Mouse (Mus musculus) brain, embryonic 14.5 days (tissue): ENCODE measurements around the gene 9130023H24Rik. TPM values are rescaled to one million over a fixed set of nuclear protein-coding genes. Genes with fewer than 3 reads are reported as not detected.

Experiments used
- DNase-seq: peaks from one replicate; pipeline ENCODE4 v3.0.0-alpha.2; 2011; ENCODE audit warnings: low read depth
- CTCF ChIP-seq: fragments of 200-500 bp; IDR thresholded peaks from 2 replicates; pipeline ENCODE4 v1.5.1; 2012; ENCODE audit warnings: inconsistent platforms, mild to moderate bottlenecking, moderate library complexity, borderline replicate concordance; ENCODE audit not compliant: insufficient read depth, insufficient read length; ENCODE audit errors: extremely low read depth
- POLR2A ChIP-seq: fragments of 200-500 bp; IDR thresholded peaks from 2 replicates; pipeline ENCODE4 v1.6.1; 2012; ENCODE audit warnings: mild to moderate bottlenecking, inconsistent platforms, borderline replicate concordance; ENCODE audit not compliant: poor library complexity, insufficient read depth, insufficient read length, severe bottlenecking; ENCODE audit errors: extremely low read depth
- polyA plus RNA-seq: library from polyadenylated mRNA; depleted of rRNA; stranded (reverse); fragments of >200 nt; gene quantifications from 2 replicates; pipeline ENCODE4 v1.2.3, GENCODE M21; 2012

Gene 9130023H24Rik
- polyA plus RNA-seq, 1 experiment = 4.4 TPM

DNA sequence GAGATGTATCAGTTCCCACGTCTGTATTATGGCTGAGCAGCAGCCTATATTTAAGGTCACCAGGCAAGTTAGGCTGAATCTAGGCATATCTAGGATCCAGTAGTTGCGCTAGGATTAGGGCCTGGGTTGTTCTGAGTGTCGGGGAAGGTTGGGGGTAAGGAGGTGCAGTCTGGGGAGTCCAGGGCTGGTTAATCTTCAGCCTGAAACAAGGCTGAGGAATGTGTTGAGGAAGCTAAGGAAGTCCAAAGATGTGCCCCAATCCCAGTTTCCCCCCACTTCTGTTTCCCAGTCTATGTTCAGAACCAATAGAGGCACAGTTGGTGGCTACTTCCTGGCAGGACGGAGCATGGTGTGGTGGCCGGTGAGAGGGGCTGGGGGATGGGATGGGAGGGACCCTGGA, 28.2 kb upstream of the 9130023H24Rik start:
- no peak for TF ChIP-seq CTCF
- TF ChIP-seq POLR2A = no peak
- no peak for DNase-seq

DNA sequence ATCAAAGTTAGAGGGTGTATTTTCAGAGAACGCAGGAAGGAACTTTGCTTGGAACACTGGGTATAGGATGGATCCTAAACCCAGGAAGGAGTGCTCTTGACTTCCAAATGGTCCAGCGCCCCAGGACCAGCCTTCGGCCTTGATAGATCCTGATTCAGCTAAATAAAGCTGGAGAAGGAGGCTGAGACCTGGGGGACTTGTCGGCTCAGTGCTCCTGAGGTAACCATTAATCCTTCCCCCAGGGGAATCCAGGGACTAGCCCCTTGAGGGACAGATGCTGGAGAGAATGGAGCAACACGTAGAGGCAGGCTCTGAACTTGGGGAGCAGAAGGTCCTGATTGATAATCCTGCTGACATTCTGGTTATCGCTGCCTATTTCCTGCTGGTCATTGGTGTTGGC, 27.6 kb upstream of the 9130023H24Rik start, which contains the start of gene Slc5a2:
Gene Slc5a2, plus strand, starts transcription at position 247 of the 400 bp plus-strand sequence.
- no peak for TF ChIP-seq POLR2A
- no peak for TF ChIP-seq CTCF

DNA sequence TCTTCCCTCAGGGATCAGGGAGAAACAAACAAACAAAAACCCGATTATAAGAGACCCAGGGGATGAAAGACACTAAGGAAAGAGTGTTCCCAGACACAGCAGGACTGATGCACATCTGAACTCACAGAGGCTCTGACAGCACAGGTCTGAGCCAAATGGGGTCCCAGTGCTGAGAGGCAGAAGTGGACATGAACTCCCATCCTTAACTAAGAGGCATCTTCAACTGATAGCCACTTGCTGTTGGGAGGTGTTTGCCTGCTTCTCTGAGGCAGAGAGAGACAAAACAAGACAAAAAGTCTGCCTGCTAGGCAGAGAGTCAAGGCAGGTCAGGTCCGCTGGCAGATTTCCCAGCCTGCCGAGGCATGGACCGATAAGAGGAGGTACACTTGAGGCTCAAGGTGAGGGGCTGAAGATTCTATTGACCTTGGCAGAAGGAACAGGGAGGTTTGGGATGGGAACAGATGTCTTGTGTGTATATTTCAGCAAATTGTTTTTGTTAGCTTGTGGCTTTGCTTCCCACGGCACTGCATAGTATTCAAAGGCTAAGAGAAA, 19.0 kb upstream of the 9130023H24Rik start:
- DNase-seq = peak; percentile 10
- TF ChIP-seq CTCF (no peak), POLR2A (no peak)

More for the DNA sequence above, 27.6 kb upstream of the 9130023H24Rik start, which contains the start of gene Slc5a2:
- DNase-seq = no peak

DNA sequence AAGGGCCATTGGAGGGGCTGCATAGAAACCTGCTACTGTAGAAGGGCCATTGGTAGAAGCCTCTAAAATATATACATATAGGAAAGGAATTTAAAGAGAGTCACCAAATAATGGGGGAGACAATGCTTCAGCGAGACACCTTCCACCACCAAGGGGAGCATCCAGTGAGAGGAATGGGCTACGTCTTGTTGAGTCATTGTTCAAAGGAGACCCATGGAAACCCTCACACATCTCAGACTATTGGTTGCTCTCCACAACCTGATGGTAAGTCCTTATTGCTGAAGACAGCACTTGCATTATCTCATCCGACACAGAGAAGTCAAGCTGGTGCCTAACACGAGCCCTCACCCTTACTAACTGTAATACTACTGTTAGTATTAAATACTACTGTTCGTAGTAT, 17.9 kb upstream of the 9130023H24Rik start:
- TF ChIP-seq POLR2A (no peak), CTCF (no peak)
- DNase-seq = no peak

DNA sequence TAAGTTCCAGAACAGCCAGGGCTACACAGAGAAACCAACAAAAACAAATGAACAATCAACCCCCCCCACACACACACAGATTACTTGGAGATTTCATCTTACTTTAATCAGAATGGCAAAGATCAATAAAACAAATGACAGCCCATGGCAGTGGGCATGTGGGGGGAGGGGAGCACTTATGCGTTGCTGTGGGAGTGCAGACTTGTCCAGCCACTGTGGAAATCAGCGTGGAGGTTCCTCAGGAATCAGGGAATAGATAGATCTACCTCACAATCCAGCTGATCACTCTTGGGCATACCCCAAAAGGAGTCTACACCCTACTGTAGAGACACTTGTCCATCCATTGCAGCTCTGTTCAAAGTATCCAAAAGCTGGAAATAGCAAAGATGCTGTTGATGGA, 17.1 kb upstream of the 9130023H24Rik start:
- TF ChIP-seq CTCF (no peak), POLR2A (no peak)
- DNase-seq = no peak

DNA sequence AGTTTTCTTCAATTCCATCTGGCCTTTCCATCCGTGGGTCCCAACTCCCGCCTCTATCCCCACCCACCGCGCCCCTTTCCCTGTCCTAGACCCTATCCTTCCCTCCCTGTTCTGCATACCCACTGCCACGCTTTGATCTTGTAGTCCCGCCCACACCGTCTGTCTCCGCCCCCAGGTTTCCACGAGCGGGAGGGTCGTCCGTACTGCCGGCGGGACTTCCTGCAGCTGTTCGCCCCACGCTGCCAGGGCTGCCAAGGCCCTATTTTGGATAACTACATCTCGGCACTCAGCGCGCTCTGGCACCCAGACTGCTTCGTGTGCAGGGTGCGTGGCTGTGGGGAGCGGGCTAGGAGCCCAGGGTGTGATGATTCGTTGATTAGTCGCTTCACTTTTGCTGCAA, 14.8 kb upstream of the 9130023H24Rik start:
- TF ChIP-seq CTCF (no peak), POLR2A (no peak)
- DNase-seq = peak; percentile 78

DNA sequence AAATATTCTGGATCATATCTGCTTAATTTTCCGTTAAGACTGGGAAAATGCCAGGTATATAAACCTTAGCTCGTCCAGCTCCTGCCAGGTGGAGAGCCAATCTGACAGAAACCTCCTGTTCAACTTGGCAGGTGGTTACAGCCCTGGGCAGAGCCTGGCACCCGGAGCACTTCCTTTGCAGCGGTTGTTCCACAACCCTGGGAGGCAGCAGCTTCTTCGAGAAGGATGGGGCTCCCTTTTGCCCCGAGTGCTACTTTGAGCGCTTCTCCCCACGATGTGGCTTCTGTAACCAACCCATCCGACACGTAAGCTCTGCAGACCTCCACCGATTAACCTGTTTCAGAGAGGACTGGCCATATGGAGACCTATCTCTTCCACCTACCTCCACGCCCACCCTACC, 14.1 kb upstream of the 9130023H24Rik start:
- DNase-seq = no peak
- no peak for TF ChIP-seq POLR2A
- TF ChIP-seq CTCF = no peak

DNA sequence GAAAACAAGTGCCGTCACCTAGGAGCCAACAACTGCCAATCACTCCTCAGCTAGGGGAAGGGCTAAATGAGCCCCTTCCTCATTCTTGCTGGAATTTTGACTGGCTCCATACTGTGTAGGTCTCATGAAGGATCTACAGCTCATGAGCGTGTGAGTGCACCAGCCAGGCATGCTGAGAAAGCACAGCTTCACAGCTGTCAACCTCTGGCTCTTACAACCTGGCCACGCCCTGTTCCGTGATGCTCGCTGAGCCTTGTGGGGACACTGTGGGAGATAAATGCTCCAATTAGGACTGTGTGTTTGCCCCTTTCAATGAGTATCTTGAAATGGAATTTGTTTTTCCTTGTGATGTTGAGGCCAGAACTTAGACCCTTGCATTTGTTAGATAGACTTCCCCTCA, 12.2 kb upstream of the 9130023H24Rik start:
- TF ChIP-seq CTCF (no peak), POLR2A (no peak)
- DNase-seq = no peak

DNA sequence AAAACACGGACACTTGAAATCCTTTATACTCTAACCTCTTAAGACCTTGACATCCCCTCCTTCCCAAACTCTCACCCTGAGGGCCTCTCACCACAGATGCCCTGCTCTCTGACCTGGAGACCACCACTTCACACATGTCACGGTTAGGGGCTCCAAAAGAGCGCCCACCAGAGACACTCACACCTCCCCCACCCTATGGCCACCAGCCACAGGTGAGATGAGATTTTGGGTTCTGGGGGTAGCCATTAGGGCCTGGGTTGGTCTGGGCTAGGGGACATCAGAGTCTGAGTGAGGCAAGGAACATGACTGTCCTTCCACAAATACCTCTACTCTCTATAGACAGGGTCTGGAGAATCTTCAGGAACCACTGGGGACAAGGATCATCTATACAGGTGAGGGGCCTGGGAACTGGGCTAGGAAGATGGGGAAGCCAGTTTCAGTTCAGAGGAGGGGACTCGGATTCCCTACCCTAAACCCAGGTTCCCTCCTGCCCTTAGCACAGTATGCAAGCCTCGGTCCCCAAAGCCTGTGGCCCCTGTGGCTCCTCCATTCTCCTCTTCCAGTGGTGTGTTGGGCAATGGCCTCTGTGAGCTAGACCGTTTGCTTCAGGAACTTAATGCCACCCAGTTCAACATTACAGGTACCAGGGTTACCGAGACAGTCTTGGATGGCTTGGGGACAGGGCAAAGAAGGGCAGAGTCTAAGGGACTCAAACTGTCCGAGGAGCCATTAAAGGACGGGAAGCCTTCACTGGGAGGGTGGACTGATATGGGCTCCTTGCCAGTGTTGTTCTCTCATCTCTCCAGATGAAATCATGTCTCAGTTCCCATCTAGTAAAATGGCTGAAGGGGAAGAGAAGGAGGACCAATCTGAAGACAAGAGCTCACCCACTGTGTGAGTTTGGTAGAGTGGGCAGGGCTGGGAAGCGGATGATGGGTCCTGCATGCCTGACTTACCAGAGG, 10.5 kb upstream of the 9130023H24Rik start:
- TF ChIP-seq POLR2A = no peak
- TF ChIP-seq CTCF = no peak
- no peak for DNase-seq

DNA sequence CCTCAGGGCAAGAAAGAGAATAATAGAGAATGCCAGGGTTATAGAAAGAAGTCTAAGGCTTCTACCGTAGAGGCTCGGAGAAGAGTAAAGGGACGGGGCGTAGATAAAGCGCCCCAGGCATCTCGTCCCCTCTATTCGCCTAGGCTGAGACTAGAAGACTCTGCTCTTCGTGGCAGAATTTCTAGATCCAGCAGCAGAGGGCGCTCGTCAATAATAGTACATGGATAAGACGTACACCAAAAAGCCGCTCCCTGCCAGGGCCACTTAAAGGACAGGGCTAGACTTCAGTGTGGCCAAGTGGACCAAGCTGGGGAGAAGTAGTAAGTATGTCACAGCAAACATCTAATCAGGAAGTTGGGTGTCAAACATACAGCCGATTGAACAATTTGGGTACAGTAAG, 9.6 kb upstream of the 9130023H24Rik start:
- DNase-seq = peak; percentile 93
- TF ChIP-seq CTCF = peak; percentile 71; the same call in 1 of the 2 replicates
- no peak for TF ChIP-seq POLR2A

DNA sequence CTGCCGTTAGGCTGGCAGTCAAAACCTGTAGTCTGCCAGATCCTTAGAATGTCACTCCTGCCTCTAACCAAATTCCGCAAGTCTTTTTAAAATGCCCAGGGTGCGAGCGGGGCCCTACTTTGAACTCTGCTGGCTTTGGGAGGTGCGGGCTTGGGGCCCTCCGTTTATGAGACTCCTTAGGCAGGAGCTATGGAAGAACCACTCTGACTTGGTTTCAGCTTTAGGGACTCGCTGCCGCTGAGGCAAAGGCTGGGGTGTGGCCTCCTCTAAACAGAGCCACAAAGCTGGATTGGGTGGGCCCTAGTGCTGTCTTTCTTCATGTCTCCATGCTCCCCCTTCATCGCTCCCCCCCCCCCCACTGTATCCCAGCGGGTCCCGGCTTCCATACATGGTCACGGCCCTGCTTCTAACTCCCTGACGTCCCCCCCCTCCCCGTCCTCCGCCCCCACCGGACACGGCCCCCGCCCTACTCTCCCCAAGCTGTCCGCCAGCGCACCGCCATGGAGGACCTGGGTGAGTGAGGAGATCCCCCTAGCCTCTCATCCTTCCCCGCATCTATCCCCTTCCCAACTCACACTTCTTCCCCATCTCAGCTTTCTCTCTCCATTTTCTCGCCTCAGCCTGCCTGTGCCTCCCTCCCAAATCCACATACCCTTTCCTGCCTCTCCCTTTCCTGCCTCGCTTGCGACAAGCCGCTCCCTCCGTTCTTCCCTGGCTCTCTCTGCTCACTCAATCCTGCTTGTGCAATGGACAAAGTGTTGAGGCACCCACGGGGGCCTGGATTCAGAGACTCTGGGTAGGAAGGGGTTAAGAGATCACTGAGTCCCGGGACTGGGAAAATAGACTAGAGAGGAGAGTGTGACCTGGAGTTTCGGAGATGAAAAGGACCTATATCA, 8.9 kb upstream of the 9130023H24Rik start, which contains the start of gene Tgfb1i1:
Gene Tgfb1i1, plus strand, starts transcription at position 317 of the 896 bp plus-strand sequence.
- TF ChIP-seq POLR2A = no peak

DNA sequence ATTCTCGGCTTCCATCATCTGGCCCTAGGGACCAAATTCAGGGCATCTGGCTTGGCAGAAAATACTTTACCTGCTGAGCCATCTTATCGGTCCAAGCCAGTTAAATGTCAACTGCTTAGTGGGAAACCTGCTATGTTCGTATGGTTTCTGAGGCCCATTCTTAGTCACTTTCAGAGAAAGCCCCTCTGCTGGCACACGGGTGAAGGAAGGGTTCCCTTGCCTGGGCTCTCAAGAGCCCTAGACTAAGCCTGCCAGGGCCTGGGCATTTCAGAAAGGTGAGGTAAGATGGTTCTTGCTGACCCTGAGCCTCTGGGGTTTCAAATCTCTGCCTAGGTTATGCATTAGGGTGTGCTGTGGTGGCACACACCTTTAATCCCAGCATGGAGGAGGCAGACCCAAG, 7.7 kb upstream of the 9130023H24Rik start:
- TF ChIP-seq POLR2A = no peak
- no peak for TF ChIP-seq CTCF
- DNase-seq = no peak

More for the DNA sequence above, 8.9 kb upstream of the 9130023H24Rik start, which contains the start of gene Tgfb1i1:
- peak; percentile 63 for DNase-seq
